Mouse (Mus musculus): ENCODE data around the gene Pdcd11.

DNA sequence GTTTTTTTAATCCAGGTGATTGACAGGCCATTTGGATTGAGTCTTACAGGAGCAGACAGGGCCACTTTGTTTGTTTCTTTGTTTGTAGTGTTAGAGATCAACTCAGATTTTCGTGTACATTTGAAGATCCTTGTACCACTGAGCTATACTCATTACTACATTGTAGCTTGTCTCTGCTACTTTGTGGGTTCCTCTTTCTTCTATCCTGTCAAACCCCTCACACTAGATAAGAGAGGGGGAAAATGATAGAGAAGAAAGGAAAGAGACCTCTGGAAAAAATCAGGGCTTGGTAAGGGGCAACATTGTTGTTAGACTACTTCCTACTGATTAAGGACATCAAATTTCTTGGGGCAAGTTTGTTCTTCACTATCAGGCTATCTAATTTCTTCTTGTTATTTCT, 32.9 kb upstream of the Pdcd11 start:
- TF ChIP-seq CTCF (IDR thresholded peaks at IDR 0.05; ENCODE audit: borderline replicate concordance, insufficient read depth, low read length) (no peak), POLR2A (IDR thresholded peaks at IDR 0.05; ENCODE audit: low read depth, low read length) (no peak)
